Mouse (Mus musculus) thymus, postnatal 10 days (tissue): ENCODE measurements around the gene Tcaim.
"Not testable (repeated sequence)": the region's sequence is repeated elsewhere in the genome, so short reads cannot be mapped to it uniquely, and the experiment has no call there.

Experiments used
- DNase-seq, 2 experiments: peaks; one replicate each; pipeline ENCODE4 v3.0.0; 2021; ENCODE audit warnings: low spot score in 2 of 2

Tcaim gene

DNA sequence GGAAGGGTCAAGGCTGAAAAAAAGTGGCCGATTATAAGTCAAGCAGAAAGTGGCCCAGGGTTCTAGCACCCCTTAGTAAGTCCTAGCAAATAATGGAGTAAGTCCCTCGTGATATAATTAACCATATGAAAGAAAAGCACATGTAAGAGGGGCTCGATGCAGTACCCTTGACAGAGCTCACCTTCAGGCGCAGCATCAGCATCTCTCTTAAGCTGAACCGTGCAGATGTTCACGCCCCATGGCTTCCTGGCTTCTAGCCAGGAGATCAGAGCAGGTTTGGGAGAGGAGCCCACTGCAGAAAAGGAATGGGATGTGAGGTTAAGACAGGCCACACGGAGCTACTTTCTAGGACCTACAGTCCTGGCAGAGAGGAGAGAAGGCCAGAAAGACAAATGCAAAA is 49.2 kb downstream of the Tcaim start:
- DNase-seq, result no peak

DNA sequence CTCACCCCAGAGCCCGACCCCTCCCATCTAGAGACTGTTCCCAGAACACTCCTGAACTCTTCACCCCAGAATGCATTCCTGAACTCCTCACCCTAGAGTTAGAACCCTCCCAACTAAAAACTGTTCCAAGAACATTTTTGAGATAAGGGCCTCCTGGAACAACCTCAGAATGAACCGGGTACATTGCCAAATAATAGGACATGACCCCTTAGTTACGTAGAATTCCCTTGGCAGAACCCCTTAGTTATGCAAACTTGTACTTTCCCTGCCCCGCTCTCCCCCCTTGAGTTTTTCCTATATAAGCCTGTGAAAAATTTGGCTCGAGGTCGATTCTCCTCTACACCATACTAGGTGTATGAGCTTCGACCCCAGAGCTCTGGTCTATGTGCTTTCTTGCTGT is 49.8 kb downstream of the Tcaim start:
- DNase-seq, result not testable (repeated sequence)

DNA sequence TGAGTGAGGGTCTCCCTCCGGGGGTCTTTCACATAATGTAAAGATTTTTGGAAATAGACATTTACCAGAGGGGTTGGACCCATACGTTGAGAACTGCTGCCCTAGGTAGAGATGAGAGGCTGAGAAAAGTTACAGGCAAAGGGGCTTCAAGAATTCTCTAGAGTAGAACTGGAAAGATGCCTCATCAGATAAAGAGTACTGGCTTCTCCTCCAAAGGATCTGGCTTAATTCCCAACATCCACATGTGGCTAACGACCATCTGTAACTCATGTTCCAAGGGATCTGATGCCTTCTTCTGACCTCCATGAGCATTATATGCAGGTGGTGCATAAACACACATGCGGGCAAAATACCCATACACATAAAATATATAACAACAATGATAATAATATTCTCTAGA is 50.3 kb downstream of the Tcaim start:
- no peak for DNase-seq

DNA sequence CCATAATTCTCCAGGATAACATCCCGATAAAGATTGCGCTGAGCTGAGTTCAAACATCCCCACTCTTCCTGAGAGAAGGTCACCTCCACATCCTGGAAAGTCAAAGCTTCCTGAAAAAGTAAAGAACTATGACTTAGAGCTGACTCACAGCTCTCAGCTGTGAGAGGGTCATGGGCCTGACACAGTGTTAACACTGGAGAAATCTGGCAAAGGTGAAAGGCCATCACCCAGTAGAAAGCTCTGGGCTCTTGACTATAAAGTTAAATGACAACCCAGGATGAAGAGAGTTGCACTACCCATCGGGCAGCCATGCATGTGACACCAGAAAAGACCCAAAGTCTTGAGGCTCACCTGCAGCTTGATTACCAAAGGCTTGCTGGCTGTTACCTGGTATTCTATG is 51.4 kb downstream of the Tcaim start:
- DNase-seq, result no peak

DNA sequence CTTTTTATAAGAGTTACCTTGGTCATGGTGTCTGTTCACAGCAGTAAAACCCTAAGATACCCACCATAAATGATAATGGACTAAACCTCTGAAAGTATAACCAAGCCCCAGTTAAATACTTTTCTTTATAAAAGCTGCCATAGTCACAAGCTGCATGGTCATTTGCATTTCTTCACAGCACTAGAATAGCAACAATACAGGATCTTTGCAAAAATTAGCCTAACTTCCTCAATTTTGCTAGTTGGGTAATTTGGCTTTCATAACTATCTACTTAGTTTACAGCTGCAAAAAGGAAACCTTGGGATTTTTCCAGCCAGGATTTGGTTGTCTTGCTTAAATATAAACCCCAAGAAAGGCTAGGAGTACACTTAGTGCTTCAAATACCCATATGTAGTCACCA is 55.4 kb downstream of the Tcaim start:
- DNase-seq, result no peak

DNA sequence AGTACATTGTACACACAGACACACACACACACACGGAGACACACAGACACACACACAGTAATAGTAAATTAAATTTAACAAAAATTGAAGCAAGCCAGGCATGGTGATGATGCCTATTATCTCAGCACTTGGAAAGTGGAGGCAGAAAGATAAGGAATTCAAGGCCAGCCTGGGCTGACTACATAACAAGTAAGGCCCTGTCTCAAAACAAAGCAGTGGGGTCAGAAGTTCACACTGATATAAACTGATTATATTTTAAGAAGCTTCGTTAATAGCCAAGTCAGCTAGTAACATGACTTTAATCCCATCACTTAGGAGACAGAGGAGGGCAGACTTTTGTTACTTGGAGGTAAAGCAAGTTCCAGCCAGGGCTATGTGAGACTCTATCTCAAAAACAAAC is 58.4 kb downstream of the Tcaim start:
- DNase-seq, result no peak

DNA sequence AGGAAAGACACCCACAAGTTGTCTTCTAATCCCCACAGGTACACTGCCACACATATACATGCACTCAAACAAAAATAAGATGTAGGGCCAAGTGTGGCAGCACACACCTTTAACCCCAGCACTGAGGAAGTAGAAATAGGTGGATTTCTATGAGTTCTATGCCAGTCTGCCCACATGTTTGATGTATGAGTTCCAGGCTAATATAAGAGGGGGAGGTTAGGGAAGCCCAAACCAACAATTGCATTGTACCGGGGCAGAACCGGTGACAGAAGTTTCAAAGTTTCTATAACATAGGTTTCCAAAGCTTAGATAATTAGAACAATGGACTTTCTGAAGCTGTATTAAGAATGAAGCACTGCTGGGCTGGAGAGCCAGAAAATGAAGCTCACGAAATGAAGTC is 59.5 kb downstream of the Tcaim start:
- DNase-seq, result no peak

DNA sequence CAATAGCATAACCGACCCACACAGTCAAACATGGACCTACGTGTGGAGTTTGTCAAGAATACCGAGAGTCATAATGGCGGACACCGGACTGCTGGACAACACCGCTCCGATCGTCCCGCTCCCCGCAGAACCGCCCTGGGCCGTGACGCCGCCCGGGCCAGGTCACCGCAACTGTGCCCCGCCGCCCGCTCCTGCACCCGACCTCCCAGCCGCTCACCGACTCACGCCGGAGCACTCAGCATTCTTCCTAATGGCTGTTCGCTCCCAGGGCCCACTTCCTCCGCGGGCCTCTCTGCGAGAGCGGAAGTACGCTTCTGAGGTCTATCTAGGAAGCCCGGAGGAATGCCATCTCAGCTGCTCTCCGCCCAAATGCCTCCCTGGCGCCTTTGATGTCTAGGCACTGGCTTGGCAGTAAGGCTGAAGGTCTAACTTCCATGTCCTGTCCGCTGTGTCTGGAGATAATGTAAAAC is 60.4 kb downstream of the Tcaim start, which contains the start of gene Zfp445:
TSS of gene Zfp445 (minus strand) at position 310 of the 470 bp plus-strand sequence.
- peak; percentile 70 to 76 for DNase-seq

DNA sequence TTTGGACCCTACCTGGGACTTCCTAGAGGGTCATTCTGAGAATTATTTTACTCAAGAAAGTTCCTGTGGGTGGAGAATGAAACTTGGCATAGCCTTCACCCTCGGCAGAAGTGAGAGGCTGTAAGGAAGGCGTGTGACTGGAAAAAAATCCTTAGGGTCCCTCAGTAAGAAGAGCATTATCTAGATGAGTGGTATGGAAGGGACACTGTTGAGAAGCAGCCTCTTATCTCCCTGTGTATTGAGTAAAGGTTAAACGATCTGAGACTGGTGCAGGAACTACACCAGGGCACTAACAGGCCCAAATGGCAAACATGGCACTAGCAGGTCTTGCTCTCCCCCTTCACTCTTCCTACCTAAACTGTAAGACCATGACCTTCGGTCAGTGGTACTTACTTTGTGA is 60.9 kb downstream of the Tcaim start:
- no peak for DNase-seq

DNA sequence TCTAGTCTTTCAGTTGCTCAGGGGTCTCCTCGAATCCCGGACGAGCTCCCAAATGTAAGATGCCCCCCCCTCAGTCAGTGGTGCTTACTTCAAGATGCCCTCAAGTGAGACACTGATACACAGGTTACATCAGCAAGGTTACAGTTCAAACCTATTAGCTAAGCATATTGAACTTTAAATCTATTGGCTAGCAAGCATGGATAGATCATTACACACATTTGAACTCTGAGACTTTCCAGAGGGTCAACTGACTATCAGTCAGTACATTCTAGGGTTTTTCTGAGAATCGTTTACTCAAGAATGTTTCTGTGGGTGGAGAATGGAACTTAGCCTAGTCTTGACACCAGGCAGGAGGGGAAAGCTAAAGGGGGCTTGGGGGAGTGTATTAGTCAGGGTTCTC is 67.3 kb downstream of the Tcaim start:
- no peak for DNase-seq

DNA sequence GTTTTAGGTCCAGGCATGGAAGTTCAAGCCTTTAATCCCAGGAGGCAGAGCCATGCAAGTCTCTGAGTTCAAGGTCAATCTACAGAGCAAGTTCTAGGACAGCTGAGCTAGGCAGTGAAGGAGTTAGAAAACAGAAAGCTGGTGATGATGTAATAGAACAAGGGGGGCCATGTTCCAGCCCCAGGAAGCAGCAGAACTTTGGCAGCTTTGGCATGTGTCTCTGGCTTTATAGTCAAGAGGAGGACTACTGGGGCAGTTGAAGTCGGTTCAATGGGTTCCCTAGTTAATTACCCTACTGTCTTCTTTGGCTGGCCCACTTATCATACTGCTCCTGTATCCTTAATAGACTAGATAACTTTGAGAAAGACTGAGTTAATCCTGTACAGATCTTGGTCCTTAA is 69.3 kb downstream of the Tcaim start:
- DNase-seq, result no peak

DNA sequence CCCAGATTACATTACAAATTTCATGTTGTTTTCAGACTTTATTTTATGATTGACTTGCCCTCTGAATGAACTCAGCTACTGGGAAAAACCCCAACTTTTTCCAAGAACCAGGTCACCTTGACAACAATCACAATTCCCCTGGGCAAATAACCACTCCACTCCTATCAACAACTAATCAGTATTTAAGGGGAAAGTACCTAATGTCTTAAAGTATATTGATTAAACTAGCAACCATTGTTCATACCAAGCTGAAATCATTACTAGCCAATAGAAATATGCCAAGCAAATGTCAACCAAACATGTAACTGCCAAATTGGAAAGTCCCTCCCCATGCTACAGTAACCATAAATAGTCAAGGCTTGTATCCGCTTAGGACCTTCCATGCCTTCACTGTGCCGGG is 69.8 kb downstream of the Tcaim start:
- no peak for DNase-seq

DNA sequence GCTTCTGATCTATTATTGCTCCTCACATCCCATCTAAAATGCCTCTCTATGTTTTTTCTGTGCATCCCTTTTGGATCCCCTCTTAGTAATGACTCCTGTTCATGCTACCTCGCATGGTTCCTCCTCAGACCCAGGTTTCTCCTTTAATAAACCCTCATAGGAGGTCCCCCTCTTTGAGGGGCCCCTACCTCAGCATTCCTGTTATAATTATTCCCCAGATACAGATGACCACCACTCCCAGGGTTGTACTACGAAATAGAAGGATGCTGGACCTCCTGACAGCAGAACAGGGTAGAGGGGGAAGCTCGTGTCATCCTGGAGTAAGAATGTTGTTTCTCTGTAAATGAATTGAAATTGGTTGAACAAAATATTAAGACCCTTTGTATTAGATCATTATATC is 80.0 kb downstream of the Tcaim start, which contains the start of gene Zkscan7:
TSS of gene Zkscan7 (plus strand) at position 301 of the 400 bp plus-strand sequence.
- DNase-seq, result no peak
